Mouse (Mus musculus) embryonic facial prominence, embryonic 13.5 days (tissue): ENCODE data around the gene Metap1d. TPM values are rescaled to one million over a fixed set of nuclear protein-coding genes. Genes with fewer than 3 reads are reported as not detected.

Experiments used
- ATAC-seq: fragments of 200-750 bp; cut with Nextera tagmentation; 2 replicates; pipeline ENCODE4 v1.8.0; 2017; ENCODE audit warnings: low read depth; ENCODE audit not compliant: insufficient number of reproducible peaks, insufficient read depth, low FRiP score, low TSS enrichment
- H3K27ac ChIP-seq: fragments of 300-500 bp; sonication (generic); 2 replicates; pipeline ENCODE4 v1.5.1; 2015; ENCODE audit warnings: moderate library complexity, mild to moderate bottlenecking, inconsistent platforms
- H3K27me3 ChIP-seq: fragments of 300-500 bp; sonication (generic); 2 replicates; pipeline ENCODE4 v1.6.1; 2015; ENCODE audit warnings: mild to moderate bottlenecking, inconsistent platforms
- H3K36me3 ChIP-seq: fragments of 300-500 bp; sonication (generic); 2 replicates; pipeline ENCODE4 v1.6.1; 2015; ENCODE audit warnings: mild to moderate bottlenecking, inconsistent platforms
- H3K4me1 ChIP-seq: fragments of 300-500 bp; sonication (generic); 2 replicates; pipeline ENCODE4 v1.6.1; 2015; ENCODE audit warnings: inconsistent platforms
- H3K4me2 ChIP-seq: fragments of 300-500 bp; sonication (generic); 2 replicates; pipeline ENCODE4 v1.6.1; 2015; ENCODE audit warnings: moderate library complexity, mild to moderate bottlenecking, inconsistent platforms
- H3K4me3 ChIP-seq: fragments of 300-500 bp; sonication (generic); 2 replicates; pipeline ENCODE4 v1.5.1; 2015; ENCODE audit warnings: mild to moderate bottlenecking, inconsistent platforms
- H3K9ac ChIP-seq: fragments of 300-500 bp; sonication (generic); 2 replicates; pipeline ENCODE4 v1.6.1; 2015; ENCODE audit warnings: mild to moderate bottlenecking, inconsistent platforms
- H3K9me3 ChIP-seq: fragments of 300-500 bp; sonication (generic); 2 replicates; pipeline ENCODE4 v1.6.1; 2016; ENCODE audit warnings: inconsistent platforms
- WGBS: fragments of 180-500 bp; shearing (Covaris S2); methylation state at CpG from one replicate; pipeline ENCODE4 v1.1.7; 2015; ENCODE audit warnings: mixed read lengths; 5-methylcytosine and 5-hydroxymethylcytosine counted together
- polyA plus RNA-seq: library from polyadenylated mRNA; unstranded; fragments of >200 nt; fragmentation: Nextera tagmentation; extraction: Ambion mirVana; gene quantifications from 2 replicates; pipeline ENCODE4 v1.2.1, GENCODE M21; 2015

Gene Metap1d
- polyA plus RNA-seq, 1 experiment from 2014 or later = 51.8 TPM

- H3K4me1 ChIP-seq = peaks cover 50% of the 10 kb centered on the region
- ATAC-seq = peak; percentile 34; the same call in 1 of the 2 replicates
- under 1% methylated on average over 37 of the region's 37 CpGs for WGBS
- no peaks in the 10 kb centered on the region for H3K9me3 ChIP-seq
- peak within 1 kb of the TSS; percentile 97 for H3K4me2 ChIP-seq
- peak within 1 kb of the TSS; percentile 79 for H3K9ac ChIP-seq
- peaks cover 87% of the 10 kb centered on the region for H3K27me3 ChIP-seq
- H3K4me3 ChIP-seq = peak within 1 kb of the TSS; percentile 58
- peak within 1 kb of the TSS; percentile 86 for H3K27ac ChIP-seq
- H3K36me3 ChIP-seq = no peaks in the 10 kb centered on the region
Measured at GRCm38 (mm10) chr2:71546640-71547071, 93.6 kb downstream of the Metap1d start, which contains the start of gene Dlx2. TSS of gene Dlx2 (minus strand) at chr2:71546754.

GRCm38 (mm10) chr2:71547829-71548228 is 94.8 kb downstream of the Metap1d start:
- Histone ChIP-seq H3K27ac (no peak overlapping the region), H3K4me2 (no peak overlapping the region), H3K27me3 (peaks cover 87% of the 10 kb centered on the region), H3K9ac (no peak overlapping the region), H3K4me3 (no peak overlapping the region), H3K36me3 (no peaks in the 10 kb centered on the region), H3K9me3 (no peaks in the 10 kb centered on the region), H3K4me1 (peaks cover 41% of the 10 kb centered on the region)
- WGBS = 1% methylated on average over 8 of the region's 8 CpGs
- no peak for ATAC-seq

- H3K27me3 ChIP-seq = peaks cover 81% of the 10 kb centered on the region
- H3K4me3 ChIP-seq = no peak overlapping the region
- ATAC-seq = no peak
- H3K27ac ChIP-seq = no peak overlapping the region
- WGBS = 41% methylated on average over 3 of the region's 3 CpGs
- H3K9ac ChIP-seq = no peak overlapping the region
- H3K4me2 ChIP-seq = no peak overlapping the region
- no peaks in the 10 kb centered on the region for H3K36me3 ChIP-seq
- peaks cover 23% of the 10 kb centered on the region for H3K4me1 ChIP-seq
- no peaks in the 10 kb centered on the region for H3K9me3 ChIP-seq
Measured at GRCm38 (mm10) chr2:71550330-71550729, 97.3 kb downstream of the Metap1d start.

GRCm38 (mm10) chr2:71551704-71552103 is 98.6 kb downstream of the Metap1d start:
- peak overlapping the region; percentile 22 for H3K4me3 ChIP-seq
- peak overlapping the region; percentile 45 for H3K4me2 ChIP-seq
- H3K27me3 ChIP-seq = peaks cover 68% of the 10 kb centered on the region
- H3K36me3 ChIP-seq = no peaks in the 10 kb centered on the region
- under 1% methylated on average over 18 of the region's 18 CpGs for WGBS
- H3K27ac ChIP-seq = no peak overlapping the region
- H3K9ac ChIP-seq = no peak overlapping the region
- H3K9me3 ChIP-seq = no peaks in the 10 kb centered on the region
- no peak for ATAC-seq
- H3K4me1 ChIP-seq = peaks cover 11% of the 10 kb centered on the region; the same call in 1 of the 2 replicates

GRCm38 (mm10) chr2:71556071-71556470 is 103.0 kb downstream of the Metap1d start:
- Histone ChIP-seq H3K4me2 (no peak overlapping the region), H3K4me1 (peaks cover 7% of the 10 kb centered on the region; the same call in 1 of the 2 replicates), H3K9ac (no peak overlapping the region), H3K4me3 (no peak overlapping the region), H3K27me3 (peaks cover 31% of the 10 kb centered on the region), H3K27ac (no peak overlapping the region), H3K9me3 (no peaks in the 10 kb centered on the region), H3K36me3 (no peaks in the 10 kb centered on the region; the same call in 1 of the 2 replicates)
- 64% methylated on average over 5 of the region's 5 CpGs for WGBS
- no peak for ATAC-seq

GRCm38 (mm10) chr2:71566466-71566865 is 113.4 kb downstream of the Metap1d start:
- 79% methylated on average over 9 of the region's 9 CpGs for WGBS
- Histone ChIP-seq H3K4me2 (no peak overlapping the region), H3K36me3 (no peaks in the 10 kb centered on the region), H3K27ac (no peak overlapping the region), H3K9me3 (no peaks in the 10 kb centered on the region), H3K27me3 (no peaks in the 10 kb centered on the region), H3K4me1 (no peaks in the 10 kb centered on the region), H3K9ac (no peak overlapping the region), H3K4me3 (no peak overlapping the region)
- ATAC-seq = no peak

- no peak overlapping the region for H3K4me3 ChIP-seq
- H3K9me3 ChIP-seq = no peaks in the 10 kb centered on the region
- no peak overlapping the region for H3K9ac ChIP-seq
- no peak overlapping the region for H3K27ac ChIP-seq
- WGBS = 16% methylated on average over 4 of the region's 4 CpGs
- H3K4me2 ChIP-seq = 0 out of 2 replicates have a peak overlapping the region, but pooled peaks have one; percentile 32
- ATAC-seq = no peak
- H3K4me1 ChIP-seq = peaks cover 9% of the 10 kb centered on the region; the same call in 1 of the 2 replicates
- H3K27me3 ChIP-seq = no peaks in the 10 kb centered on the region
- H3K36me3 ChIP-seq = no peaks in the 10 kb centered on the region
Measured at GRCm38 (mm10) chr2:71573736-71574135, 120.7 kb downstream of the Metap1d start.

Other genes with a start within 250 kb of the Metap1d start
- 110 and 120 TPM in 2 replicates for gene Dync1i2, start 241.6 kb upstream of the Metap1d start, polyA plus RNA-seq
- 36.0 and 45.5 TPM in 2 replicates for gene Slc25a12, start 85.5 kb upstream of the Metap1d start, polyA plus RNA-seq
- gene Hat1, start 64.3 kb upstream of the Metap1d start, polyA plus RNA-seq = 117 and 135 TPM in 2 replicates
- 15.1 and 18.3 TPM in 2 replicates for gene Dlx1, start 74.8 kb downstream of the Metap1d start, polyA plus RNA-seq
- gene Dlx2, start 93.5 kb downstream of the Metap1d start, polyA plus RNA-seq = 7.8 and 10.0 TPM in 2 replicates